In genomic region chr14:8475851-8476250, GRCm38 (mm10) we compare ENCODE assay signal across 23 mouse cellular contexts.
"Had no signal": no experiment of that assay in that cellular context is flagged by ENCODE, and none has a peak within 500 bp of the region (broad histone marks: within the 10 kb centered on the region; RNA-seq: fewer than 3 reads in every experiment).

No protein-coding gene starts in this region.

- H3K27ac ChIP-seq: heart, adult 2 months; heart, embryonic 13.5 days; heart, embryonic 15.5 days; hindbrain, embryonic 13.5 days; hindbrain, embryonic 15.5 days; hindbrain, postnatal 0 days; kidney, embryonic 15.5 days; kidney, postnatal 0 days; limb, embryonic 13.5 days; limb, embryonic 15.5 days; liver, embryonic 12.5 days; liver, embryonic 14.5 days had no signal

- H3K4me3 ChIP-seq: heart, adult 2 months; heart, embryonic 13.5 days; heart, embryonic 15.5 days; hindbrain, embryonic 13.5 days; hindbrain, embryonic 15.5 days; kidney, embryonic 15.5 days; limb, embryonic 13.5 days; limb, embryonic 15.5 days; liver, embryonic 12.5 days had no signal

- H3K36me3 ChIP-seq: heart, embryonic 15.5 days; hindbrain, embryonic 13.5 days; hindbrain, embryonic 15.5 days; limb, embryonic 15.5 days; liver, embryonic 12.5 days had no signal

- H3K9me3 ChIP-seq: heart, embryonic 15.5 days; hindbrain, embryonic 13.5 days; hindbrain, embryonic 15.5 days; kidney, embryonic 15.5 days; limb, embryonic 15.5 days; liver, embryonic 12.5 days had no signal

- H3K4me2 ChIP-seq: heart, embryonic 11.5 days; heart, embryonic 13.5 days; heart, embryonic 15.5 days; hindbrain, embryonic 13.5 days; hindbrain, embryonic 15.5 days; kidney, embryonic 15.5 days; limb, embryonic 13.5 days; limb, embryonic 15.5 days; liver, embryonic 12.5 days had no signal

- ATAC-seq: hindbrain, postnatal 0 days; intestine, embryonic 16.5 days; liver, embryonic 12.5 days had no signal

- H3K4me1 ChIP-seq: heart, embryonic 15.5 days; kidney, embryonic 15.5 days; limb, embryonic 15.5 days; liver, embryonic 12.5 days had no signal

- H3K9ac ChIP-seq: heart, embryonic 13.5 days; heart, embryonic 15.5 days; hindbrain, embryonic 13.5 days; hindbrain, embryonic 15.5 days; kidney, embryonic 15.5 days; limb, embryonic 13.5 days; limb, embryonic 15.5 days; liver, embryonic 12.5 days; liver, embryonic 14.5 days had no signal

- H3K27me3 ChIP-seq: heart, embryonic 13.5 days; heart, embryonic 15.5 days; hindbrain, embryonic 13.5 days; hindbrain, embryonic 15.5 days; kidney, embryonic 15.5 days; limb, embryonic 13.5 days; limb, embryonic 15.5 days; liver, embryonic 12.5 days had no signal

- DNase-seq: gastrocnemius, postnatal 14 days; gastrocnemius, postnatal 36 days; heart, adult 11 months; heart, adult 2 months; heart, postnatal 14 days; heart, postnatal 36 days; kidney, adult 11 months; kidney, adult 2 months; kidney, adult 9 months; kidney, postnatal 14 days had no signal
